Mouse (Mus musculus) embryonic fibroblast, embryonic 13.5 days (primary cell): ENCODE measurements around the gene Fndc5.

Experiments used
- CTCF ChIP-seq: IDR thresholded peaks from 2 replicates; pipeline ENCODE4 v1.5.1; 2011; ENCODE audit warnings: mild to moderate bottlenecking, control low read depth, low read length, moderate library complexity, borderline replicate concordance; ENCODE audit not compliant: insufficient read depth
- POLR2A ChIP-seq: IDR thresholded peaks from 2 replicates; pipeline ENCODE4 v1.6.1; 2011; ENCODE audit warnings: low read depth, mild to moderate bottlenecking, control low read depth, low read length, moderate library complexity

- TF ChIP-seq POLR2A (no peak), CTCF (no peak)
Measured at GRCm38 (mm10) chr4:129149321-129149720, 12.5 kb downstream of the Fndc5 start.
